Mouse (Mus musculus) G1E-ER4 (cell line): Measurements from ENCODE around the gene Smcr8. TPM values are rescaled to one million over a fixed set of nuclear protein-coding genes. Genes with fewer than 3 reads are reported as not detected.

Experiments used
- GATA1 ChIP-seq: IDR thresholded peaks from one replicate; pipeline ENCODE4 v1.8.0; 2012; ENCODE audit warnings: low read length, inconsistent platforms
- polyA plus RNA-seq: library from polyadenylated mRNA; stranded (reverse); fragments of >175 nt; gene quantifications from 2 replicates; pipeline ENCODE4 v1.2.3, GENCODE M21; 2012

Gene Smcr8
- polyA plus RNA-seq, 1 experiment: 1.2 TPM

- TF ChIP-seq GATA1: peak; percentile 76
These were observed 2.5 kb upstream of the Smcr8 start for GRCm38 (mm10) chr11:60774841-60775240.

- TF ChIP-seq GATA1: no peak
These were observed 1.7 kb upstream of the Smcr8 start for GRCm38 (mm10) chr11:60775578-60775977.

GRCm38 (mm10) chr11:60776107-60776828 is 1.1 kb upstream of the Smcr8 start:
- no peak for TF ChIP-seq GATA1

GRCm38 (mm10) chr11:60777801-60778370 is 562 bp downstream of the Smcr8 start:
- no peak for TF ChIP-seq GATA1

GRCm38 (mm10) chr11:60779673-60780189 is 2.4 kb downstream of the Smcr8 start:
- no peak for TF ChIP-seq GATA1

- no peak for TF ChIP-seq GATA1
These were observed 7.0 kb downstream of the Smcr8 start for GRCm38 (mm10) chr11:60784179-60784922.

- no peak for TF ChIP-seq GATA1
These were observed 10.3 kb downstream of the Smcr8 start for GRCm38 (mm10) chr11:60787595-60787994.

GRCm38 (mm10) chr11:60790472-60790871 is 13.1 kb downstream of the Smcr8 start:
- no peak for TF ChIP-seq GATA1

GRCm38 (mm10) chr11:60796342-60796741 is 19.0 kb downstream of the Smcr8 start:
- TF ChIP-seq GATA1: no peak

- TF ChIP-seq GATA1: no peak
These were observed 22.7 kb downstream of the Smcr8 start for GRCm38 (mm10) chr11:60799977-60800376.

GRCm38 (mm10) chr11:60800892-60801291 is 23.6 kb downstream of the Smcr8 start:
- TF ChIP-seq GATA1: no peak

GRCm38 (mm10) chr11:60808286-60809070 is 31.2 kb downstream of the Smcr8 start:
- no peak for TF ChIP-seq GATA1

- TF ChIP-seq GATA1: no peak
These were observed 32.2 kb downstream of the Smcr8 start for GRCm38 (mm10) chr11:60809546-60809945.

- TF ChIP-seq GATA1: no peak
These were observed 33.0 kb downstream of the Smcr8 start for GRCm38 (mm10) chr11:60810046-60810965.
